11 mouse cellular contexts compared by ENCODE assay signal in genomic region chr1:87142456-87142855, GRCm38 (mm10). TPM values are rescaled to one million over a fixed set of nuclear protein-coding genes. Genes with fewer than 3 reads are reported as not detected.
DNase-seq lines count a peak whose midpoint lies in the region; ATAC-seq and TF ChIP-seq lines count a peak whose summit lies in the region.
"Had no signal": no experiment of that assay in that cellular context is flagged by ENCODE, and none has a peak within 500 bp of the region (broad histone marks: within the 10 kb centered on the region; RNA-seq: fewer than 3 reads in every experiment).

No protein-coding gene starts in this region.

- WGBS in neural tube, embryonic 12.5 days = 61% methylated on average over 9 of the region's 9 CpGs

- H3K27me3 ChIP-seq in Patski = no peaks in the 10 kb centered on the region
- H3K27me3 ChIP-seq in neural tube, embryonic 12.5 days (replicated peaks) = no peaks in the 10 kb centered on the region

- no peak overlapping the region for H3K9ac ChIP-seq in neural tube, embryonic 12.5 days
- H3K9ac ChIP-seq: liver, embryonic 13.5 days had no signal

- no peaks in the 10 kb centered on the region for H3K9me3 ChIP-seq in neural tube, embryonic 12.5 days
- H3K9me3 ChIP-seq: liver, embryonic 13.5 days had no signal

- peaks cover 13% of the 10 kb centered on the region for H3K4me1 ChIP-seq in neural tube, embryonic 12.5 days
- H3K4me1 ChIP-seq: liver, embryonic 13.5 days had no signal

- no peak overlapping the region for H3K4me2 ChIP-seq in neural tube, embryonic 12.5 days (replicated peaks)
- H3K4me2 ChIP-seq: liver, embryonic 13.5 days had no signal

- in situ Hi-C loops in Patski (cut with MboI; ENCODE audit: low pct_unique_long_range_greater_than_20kb) = no loop called here

- peak; percentile 9 for DNase-seq in gastrocnemius, adult 18-20 months (ENCODE audit: low spot score)
- DNase-seq in gastrocnemius, postnatal 36 days = no peak
- DNase-seq in Patski (ENCODE audit: low read depth, low spot score) = peak; percentile 41
- peak; percentile 28 for DNase-seq in gastrocnemius, postnatal 25 days
- no peak for DNase-seq in kidney, adult 8-10 months
- DNase-seq in embryo, embryonic 10 days (ENCODE audit: low spot score) = no peak
- no peak for DNase-seq in heart, postnatal 36 days
- DNase-seq: liver, embryonic 13.5 days; thymus, adult 2 months had no signal

- no peak for TF ChIP-seq CTCF in Patski (IDR thresholded peaks at IDR 0.05)

- peak; percentile 71 for ATAC-seq in Patski
- ATAC-seq in neural tube, embryonic 12.5 days (ENCODE audit: low FRiP score, low read depth) = peak; percentile 60

- intact Hi-C loops in gastrocnemius, postnatal 36 days (cut with DNase I) = no loop called here
- intact Hi-C loops in heart, postnatal 36 days (cut with DNase I) = no loop called here

- no peak overlapping the region for H3K4me3 ChIP-seq in neural tube, embryonic 12.5 days
- H3K4me3 ChIP-seq: liver, embryonic 13.5 days had no signal

- POLR2A ChIA-PET in Patski (lab: Charles Lee) = no interaction called here

- no peak overlapping the region for H3K27ac ChIP-seq in neural tube, embryonic 12.5 days
- H3K27ac ChIP-seq: kidney, postnatal 0 days; liver, embryonic 13.5 days had no signal

- no peaks in the 10 kb centered on the region for H3K36me3 ChIP-seq in neural tube, embryonic 12.5 days
- H3K36me3 ChIP-seq: liver, embryonic 13.5 days had no signal

- CTCF ChIA-PET in Patski (lab: Charles Lee) = interaction anchor here (0.7 to 1.1 kb wide), 4 partner anchors 10 to 61 kb away, joined by 3 to 4 read pairs (median 3); no protein-coding TSS in a partner anchor

RNA-seq across cellular contexts. Expression of gene Ecel1, which starts 13.9 kb away (rescaled TPM):
- not detected for total RNA-seq in gastrocnemius, adult 18-20 months (2021)
- total RNA-seq in gastrocnemius, postnatal 36 days (2021) = not detected
- polyA plus RNA-seq in Patski (2021) = 0.45 TPM
- not detected for total RNA-seq in gastrocnemius, postnatal 25 days (2021)
- polyA plus RNA-seq in neural tube, embryonic 12.5 days (2016; fragmentation: Nextera tagmentation; extraction: Ambion mirVana) = 65.3 and 70.1 TPM in 2 replicates
- not detected for total RNA-seq in heart, postnatal 36 days (2021)
- polyA plus RNA-seq: liver, embryonic 13.5 days had no signal

RNA-seq across cellular contexts. Expression of gene Akp3, which starts 17.7 kb away (rescaled TPM):
- total RNA-seq in gastrocnemius, adult 18-20 months (2021) = not detected
- not detected for total RNA-seq in gastrocnemius, postnatal 36 days (2021)
- 0.06 TPM for polyA plus RNA-seq in Patski (2021)
- not detected for total RNA-seq in gastrocnemius, postnatal 25 days (2021)
- polyA plus RNA-seq in neural tube, embryonic 12.5 days (2016; fragmentation: Nextera tagmentation; extraction: Ambion mirVana) = not detected in 2 replicates
- total RNA-seq in heart, postnatal 36 days (2021) = not detected
- polyA plus RNA-seq: kidney, postnatal 0 days; liver, embryonic 13.5 days had no signal

RNA-seq across cellular contexts. Expression of gene Prss56, which starts 40.7 kb away (rescaled TPM):
- total RNA-seq in gastrocnemius, adult 18-20 months (2021) = not detected
- not detected for total RNA-seq in gastrocnemius, postnatal 36 days (2021)
- polyA plus RNA-seq in Patski (2021) = 0.06 TPM
- total RNA-seq in gastrocnemius, postnatal 25 days (2021) = not detected
- 2.7 and 4.6 TPM in 2 replicates for polyA plus RNA-seq in neural tube, embryonic 12.5 days (2016; fragmentation: Nextera tagmentation; extraction: Ambion mirVana)
- not detected for total RNA-seq in heart, postnatal 36 days (2021)
- polyA plus RNA-seq: liver, embryonic 13.5 days had no signal

RNA-seq across cellular contexts. Expression of gene Alpi, which starts 41.0 kb away (rescaled TPM):
- total RNA-seq in gastrocnemius, adult 18-20 months (2021) = not detected
- total RNA-seq in gastrocnemius, postnatal 36 days (2021) = not detected
- polyA plus RNA-seq in Patski (2021) = 0.04 TPM
- total RNA-seq in gastrocnemius, postnatal 25 days (2021) = not detected
- not detected in 2 replicates for polyA plus RNA-seq in neural tube, embryonic 12.5 days (2016; fragmentation: Nextera tagmentation; extraction: Ambion mirVana)
- not detected for total RNA-seq in heart, postnatal 36 days (2021)
- polyA plus RNA-seq: kidney, postnatal 0 days; liver, embryonic 13.5 days had no signal

RNA-seq across cellular contexts. Expression of gene Chrnd, which starts 48.0 kb away (rescaled TPM):
- 1 to 10 TPM; 2.4 to 3.2 TPM for total RNA-seq in gastrocnemius, adult 18-20 months (2021)
- total RNA-seq in gastrocnemius, postnatal 36 days (2021) = 1 to 10 TPM; 1.9 to 2.6 TPM
- polyA plus RNA-seq in Patski (2021) = not detected
- total RNA-seq in gastrocnemius, postnatal 25 days (2021) = 1 to 10 TPM; 2.1 to 3.5 TPM
- polyA plus RNA-seq in neural tube, embryonic 12.5 days (2016; fragmentation: Nextera tagmentation; extraction: Ambion mirVana) = 0.53 and 0.60 TPM in 2 replicates
- total RNA-seq in heart, postnatal 36 days (2021) = not detected

Comparison
In these comparisons a context has a peak if more than half of its experiments do, and no peak if none do; other contexts are left out.
1. DNase-seq: peak in gastrocnemius, adult 18-20 months (single experiment), Patski (single experiment) and gastrocnemius, postnatal 25 days (single experiment); none in gastrocnemius, postnatal 36 days (0 of 2), kidney, adult 8-10 months (0 of 2), embryo, embryonic 10 days (single experiment) and heart, postnatal 36 days (0 of 2).